Mouse (Mus musculus): ENCODE results near the gene Rbbp7.

The Rbbp7 gene

GRCm38 (mm10) chrX:162828016-162828415 is 67.8 kb downstream of the Rbbp7 start:
- no peak for DNase-seq (ENCODE audit: low read depth in 1 of 2, low spot score in 2 of 2)

All from monocyte, adult 2 months (primary cell).